Mouse (Mus musculus) lung, postnatal 14 days (tissue): ENCODE measurements around the gene Trim46.
A peak's percentile ranks its signal among the peaks of the same experiment; 100 is the strongest.
"Not testable (repeated sequence)": the region's sequence is repeated elsewhere in the genome, so short reads cannot be mapped to it uniquely, and the experiment has no call there.

Source experiments
- DNase-seq: peaks from one replicate; pipeline ENCODE4 v3.0.0; 2021

The Trim46 gene

DNA sequence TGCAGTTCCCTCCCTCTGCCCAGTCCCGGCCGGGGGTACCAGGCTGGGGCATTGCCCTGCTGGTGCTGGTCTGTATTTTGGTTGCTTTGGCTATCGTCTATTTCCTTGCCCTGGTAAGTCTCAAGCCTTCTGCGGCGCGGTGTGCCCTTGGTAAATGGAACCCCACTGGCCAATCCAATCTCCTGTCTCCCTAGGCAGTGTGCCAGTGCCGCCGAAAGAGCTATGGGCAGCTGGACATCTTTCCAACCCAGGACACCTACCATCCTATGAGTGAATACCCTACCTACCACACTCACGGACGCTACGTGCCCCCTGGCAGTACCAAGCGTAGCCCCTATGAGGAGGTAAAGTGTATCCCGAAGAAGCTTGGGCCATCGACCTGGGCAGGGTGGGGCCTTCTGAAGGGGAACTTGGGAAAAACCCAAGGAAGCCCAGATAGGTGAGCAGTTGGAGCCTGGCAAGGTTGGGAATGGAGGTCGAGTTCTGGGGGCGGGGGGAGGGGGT, 14.3 kb downstream of the Trim46 start:
- no peak for DNase-seq

DNA sequence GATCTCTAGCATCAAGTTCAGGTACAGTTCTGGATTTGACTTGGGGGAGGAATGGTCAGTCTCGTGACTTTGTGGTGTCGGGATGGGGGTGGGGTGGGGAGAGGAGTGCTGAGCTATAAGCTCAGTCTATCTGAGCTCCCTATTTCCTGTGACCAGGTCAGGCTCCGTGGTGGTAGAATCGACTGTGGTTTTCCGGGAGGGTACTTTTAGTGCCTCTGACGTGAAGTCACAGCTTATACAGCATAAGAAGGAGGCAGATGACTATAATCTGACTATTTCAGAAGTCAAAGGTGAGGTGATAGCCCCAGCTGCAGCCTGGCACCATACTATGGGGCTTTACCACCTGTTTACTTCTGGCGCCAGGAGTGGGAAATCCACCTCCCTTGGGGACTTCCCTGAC, 14.8 kb downstream of the Trim46 start:
- DNase-seq: no peak

DNA sequence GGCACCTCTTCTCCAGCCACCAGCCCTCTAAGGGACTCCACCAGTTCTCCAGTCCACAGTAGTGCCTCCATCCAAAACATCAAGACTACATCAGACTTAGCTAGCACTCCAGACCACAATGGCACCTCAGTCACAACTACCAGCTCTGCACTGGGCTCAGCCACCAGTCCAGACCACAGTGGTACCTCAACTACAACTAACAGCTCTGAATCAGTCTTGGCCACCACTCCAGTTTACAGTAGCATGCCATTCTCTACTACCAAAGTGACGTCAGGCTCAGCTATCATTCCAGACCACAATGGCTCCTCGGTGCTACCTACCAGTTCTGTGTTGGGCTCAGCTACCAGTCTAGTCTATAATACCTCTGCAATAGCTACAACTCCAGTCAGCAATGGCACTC, 15.5 kb downstream of the Trim46 start:
- no peak for DNase-seq

- no peak for DNase-seq
Observed at GRCm38 (mm10) chr3:89229276-89229675, 16.8 kb downstream of the Trim46 start.

- peak; percentile 59 for DNase-seq
Observed at GRCm38 (mm10) chr3:89228836-89229235, 17.3 kb downstream of the Trim46 start, which contains the start of gene Muc1. Gene Muc1, plus strand, starts transcription at chr3:89229057.

- DNase-seq: peak; percentile 94
Observed at GRCm38 (mm10) chr3:89228180-89228549, 17.9 kb downstream of the Trim46 start.

DNA sequence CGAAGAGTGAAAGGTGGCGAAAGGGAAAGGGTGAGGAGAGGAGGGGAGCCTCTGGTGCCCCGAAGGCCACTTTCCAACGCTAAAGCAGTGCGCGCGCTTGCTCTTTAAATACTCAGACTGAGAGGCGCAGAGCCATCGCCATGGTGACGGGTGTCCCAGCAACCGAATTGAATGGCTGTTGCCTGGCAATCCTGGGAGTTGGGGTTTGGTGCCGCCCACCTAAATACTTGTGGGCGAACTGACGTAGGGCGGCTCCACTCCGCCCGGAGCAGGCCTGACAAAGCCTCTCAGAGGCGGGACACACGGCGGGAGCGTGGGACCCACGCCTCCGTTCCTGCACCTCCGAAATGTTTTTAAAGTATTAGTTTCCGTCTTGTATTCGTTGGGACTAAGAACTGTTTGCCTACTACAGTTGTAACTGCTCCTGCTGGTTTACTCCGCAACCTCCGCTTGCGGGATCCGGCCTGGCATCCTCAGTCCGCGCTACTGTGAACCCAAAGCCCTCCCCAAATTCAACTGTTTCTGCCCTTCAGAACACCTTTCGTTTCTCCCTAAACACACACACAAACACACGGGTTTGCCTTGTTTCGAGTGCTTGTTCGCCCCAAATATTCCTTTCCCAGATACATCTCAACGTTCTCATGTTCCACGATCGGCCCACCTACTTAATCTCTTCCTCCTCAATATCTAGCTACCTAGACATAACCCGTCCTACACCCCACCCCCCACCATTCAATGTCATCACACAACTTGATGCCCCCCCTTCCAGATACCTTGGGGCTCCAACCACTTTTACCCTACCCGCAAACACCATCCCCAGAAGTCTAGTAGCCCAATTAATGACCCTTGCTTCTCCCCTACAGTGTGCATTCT, 18.6 kb downstream of the Trim46 start:
- peak; percentile 90 for DNase-seq

- DNase-seq: no peak
Observed at GRCm38 (mm10) chr3:89226900-89227299, 19.2 kb downstream of the Trim46 start, which contains the start of gene Mtx1. Gene Mtx1, minus strand, starts transcription at chr3:89227088.

- no peak for DNase-seq
Observed at GRCm38 (mm10) chr3:89226361-89226760, 19.7 kb downstream of the Trim46 start.

DNA sequence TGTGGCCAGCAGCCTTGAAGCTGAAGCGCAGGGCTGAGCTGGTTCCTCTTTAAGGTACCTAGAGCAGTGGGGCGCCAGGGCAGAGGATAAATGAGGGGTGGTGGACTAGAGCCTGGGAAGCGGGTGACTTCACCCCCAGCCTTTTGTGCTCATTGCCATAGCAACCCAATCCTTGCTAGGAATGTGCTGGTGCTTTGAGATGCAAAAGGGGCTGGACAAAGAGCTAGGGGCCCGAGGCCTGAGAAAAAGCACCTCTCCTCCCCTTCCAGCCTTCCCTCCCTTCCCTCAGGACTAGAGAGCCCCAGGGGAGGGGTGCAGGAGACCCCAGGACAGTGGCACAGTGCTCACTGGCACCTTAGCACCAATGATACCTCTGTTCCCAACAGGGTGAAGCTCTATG, 20.2 kb downstream of the Trim46 start:
- DNase-seq: no peak

GRCm38 (mm10) chr3:89225321-89225815, 20.7 kb downstream of the Trim46 start:
- no peak for DNase-seq

- DNase-seq: no peak
Observed at GRCm38 (mm10) chr3:89224796-89225195, 21.3 kb downstream of the Trim46 start.

GRCm38 (mm10) chr3:89221167-89221566, 24.9 kb downstream of the Trim46 start:
- no peak for DNase-seq

DNA sequence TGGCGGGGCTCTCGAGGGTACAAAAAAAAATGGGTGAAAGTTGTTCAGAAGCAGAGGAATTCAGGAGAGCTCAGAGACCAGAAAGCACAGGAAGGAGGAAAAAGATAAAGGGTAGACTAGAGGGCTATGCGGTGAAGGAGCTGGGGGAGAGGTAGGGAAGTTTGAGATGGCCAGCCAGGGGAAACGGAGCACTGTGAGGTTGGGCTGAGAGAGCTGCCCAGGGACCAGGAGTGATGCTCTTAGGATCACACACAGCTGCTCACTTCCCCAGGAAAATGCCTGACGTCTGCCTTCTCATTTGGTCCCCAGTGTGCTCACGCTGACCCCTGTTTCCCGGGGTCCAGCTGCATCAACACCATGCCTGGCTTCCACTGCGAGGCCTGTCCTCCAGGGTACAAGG, 26.6 kb downstream of the Trim46 start:
- DNase-seq: no peak

DNA sequence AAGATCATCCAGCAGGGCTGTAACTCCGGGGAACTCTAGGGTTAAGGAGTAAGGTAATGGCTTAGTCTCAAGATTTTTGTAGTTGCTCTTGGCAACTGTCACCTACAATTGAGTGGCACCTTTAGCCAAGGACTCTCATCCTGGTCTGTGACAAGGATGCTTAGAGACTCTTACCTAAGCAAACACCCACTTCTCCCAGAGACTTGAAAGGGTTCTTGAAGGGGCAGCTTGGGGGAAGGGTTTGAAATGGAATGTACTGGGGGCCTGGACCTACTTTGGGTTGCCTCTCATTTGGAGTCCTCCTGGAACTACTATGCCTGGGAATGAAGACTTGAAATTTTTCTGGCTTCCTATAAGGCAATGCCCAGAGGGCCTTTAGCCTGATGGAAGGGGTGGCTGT, 27.8 kb downstream of the Trim46 start:
- no peak for DNase-seq

DNA sequence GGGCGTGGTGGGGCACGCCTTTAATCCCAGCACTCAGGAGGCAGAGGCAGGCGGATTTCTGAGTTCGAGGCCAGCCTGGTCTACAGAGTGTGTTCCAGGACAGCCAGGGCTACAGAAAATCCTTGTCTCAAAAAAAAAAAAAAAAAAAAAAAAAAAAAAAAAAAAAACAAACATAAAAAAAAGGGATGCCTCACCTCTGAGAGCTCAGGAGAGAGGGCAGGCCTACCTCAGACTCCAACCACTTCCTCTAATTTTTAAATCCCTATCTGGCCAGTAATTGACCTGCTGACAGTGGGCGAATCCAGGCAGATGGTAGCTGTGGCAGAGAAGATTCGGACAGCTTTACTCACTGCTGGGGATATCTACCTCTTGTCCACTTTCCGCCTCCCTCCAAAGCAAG, 29.7 kb downstream of the Trim46 start:
- DNase-seq: not testable (repeated sequence)

DNA sequence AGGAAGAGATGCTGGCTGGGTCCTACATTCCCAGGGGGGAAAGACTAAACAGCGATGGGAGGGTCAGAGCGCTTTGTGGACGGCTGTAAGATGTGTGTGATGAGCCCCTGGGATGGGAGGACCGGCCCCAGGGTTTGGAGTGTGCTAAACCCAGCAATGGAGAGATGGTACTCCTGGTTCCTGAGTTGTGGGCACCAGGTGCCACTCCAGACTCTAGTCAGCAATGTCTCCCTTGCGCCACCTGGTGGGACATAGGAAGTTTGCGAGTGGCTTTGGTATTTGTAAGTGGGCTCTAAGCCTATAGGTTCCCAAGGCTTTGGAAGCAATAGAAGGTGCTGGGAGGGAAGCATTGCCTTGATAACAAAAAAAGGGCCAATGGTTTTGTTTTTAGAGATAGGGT, 30.3 kb downstream of the Trim46 start:
- peak; percentile 89 for DNase-seq

DNA sequence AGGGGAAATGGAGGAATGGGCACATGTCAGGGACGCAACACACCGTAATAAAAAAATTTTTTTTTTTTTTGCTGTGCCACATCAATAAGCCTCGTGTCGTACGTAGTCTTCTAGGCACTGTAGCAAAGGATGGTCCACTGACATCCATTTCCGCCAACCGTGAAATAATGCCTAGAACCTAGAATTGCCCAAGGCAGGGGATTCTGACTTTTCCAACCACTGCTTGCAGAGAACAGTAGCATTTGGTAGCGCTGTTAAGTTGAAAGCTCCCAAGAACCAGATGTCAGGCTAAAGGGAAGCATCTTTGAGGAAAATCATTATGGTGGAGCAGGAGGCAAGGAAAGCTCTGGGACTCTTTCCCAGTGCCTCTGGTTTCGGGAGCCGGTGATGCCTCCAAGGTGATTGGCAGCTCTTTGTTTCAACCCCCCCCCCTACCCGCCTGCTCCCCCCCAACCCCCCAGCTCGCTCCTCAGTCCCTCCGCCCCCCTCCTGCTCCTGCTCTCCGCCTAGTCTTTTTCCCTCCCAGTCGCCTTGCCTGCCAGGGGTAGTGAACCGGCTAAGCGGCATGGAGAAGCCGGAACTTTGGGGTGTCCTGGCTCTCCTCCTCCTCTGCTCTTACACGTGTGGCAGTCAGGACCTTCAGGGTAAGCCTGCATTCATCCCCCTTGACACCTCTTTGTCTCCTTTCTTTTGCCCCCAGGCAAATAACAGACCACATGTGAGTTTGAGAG, 31.3 kb downstream of the Trim46 start, which contains the start of gene Thbs3:
Thbs3 (plus strand) TSS at position 500 of the 731 bp plus-strand sequence.
- no peak for DNase-seq

- peak; percentile 93 for DNase-seq
Observed at GRCm38 (mm10) chr3:89213803-89214530, 32.1 kb downstream of the Trim46 start.

- DNase-seq: no peak
Observed at GRCm38 (mm10) chr3:89210731-89211130, 35.4 kb downstream of the Trim46 start.

DNA sequence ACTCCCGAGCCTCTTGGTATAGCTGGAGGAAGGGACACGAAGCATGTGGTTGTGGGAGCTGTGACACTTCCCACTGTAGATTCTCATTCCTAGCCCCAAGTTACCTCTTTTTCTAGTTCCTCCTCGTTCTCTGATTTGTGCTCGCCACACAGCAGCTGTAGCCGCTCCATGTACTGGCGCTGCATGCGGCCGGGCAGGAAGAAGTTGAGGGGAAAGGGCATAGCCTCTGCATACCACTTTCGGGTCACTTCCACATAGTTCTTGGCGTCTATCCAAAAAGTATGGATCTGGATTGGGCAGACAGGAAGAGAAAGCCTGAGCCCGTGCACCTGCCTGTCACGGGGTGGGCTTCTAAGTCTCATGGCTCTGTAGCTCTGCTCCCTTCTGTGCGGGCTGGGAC, 35.9 kb downstream of the Trim46 start:
- no peak for DNase-seq

DNA sequence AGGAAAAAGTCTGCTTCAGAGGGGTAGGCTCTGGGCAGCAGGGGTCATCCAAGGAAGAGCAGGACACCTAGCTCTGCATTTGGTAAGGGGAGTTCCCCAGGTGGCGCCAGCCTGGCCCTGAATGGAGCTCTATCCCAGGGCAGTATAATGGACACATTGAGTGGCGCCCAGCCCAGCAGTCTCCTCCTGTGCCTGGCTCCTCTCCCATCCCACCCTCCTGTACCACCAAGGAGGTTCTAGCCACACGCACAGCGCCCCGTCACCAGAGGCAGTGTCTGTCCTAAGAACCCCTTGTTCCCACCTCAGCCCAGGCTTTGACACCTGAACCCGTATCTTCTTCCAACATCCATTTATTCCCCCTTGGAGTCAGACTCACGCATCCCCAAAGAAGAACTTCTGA, 36.4 kb downstream of the Trim46 start:
- no peak for DNase-seq

DNA sequence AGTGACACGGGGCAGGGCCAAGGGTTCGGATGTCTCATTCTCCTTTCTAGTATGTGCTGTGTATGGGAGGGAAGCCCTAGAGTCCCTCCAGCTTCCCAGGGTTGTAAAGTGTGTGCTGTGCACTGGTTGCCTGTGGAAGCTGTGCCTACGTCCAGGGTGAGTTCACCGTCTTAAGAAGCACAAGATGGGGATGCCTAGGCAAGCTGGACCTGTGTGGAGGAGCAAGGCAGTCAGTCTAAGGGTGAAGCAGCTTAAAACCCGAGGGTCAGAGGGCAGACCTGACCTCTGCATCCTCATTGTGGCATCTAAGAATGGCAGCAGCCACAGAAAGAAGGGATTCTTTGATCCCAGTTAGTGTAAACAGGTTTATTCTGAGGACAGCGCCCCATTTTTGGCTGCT, 37.4 kb downstream of the Trim46 start:
- DNase-seq: no peak
